Mouse (Mus musculus) neural tube, embryonic 11.5 days (tissue): ENCODE results near the gene Nt5c1a. TPM values are rescaled to one million over a fixed set of nuclear protein-coding genes. Genes with fewer than 3 reads are reported as not detected.
"Not testable (repeated sequence)": the region's sequence is repeated elsewhere in the genome, so short reads cannot be mapped to it uniquely, and the experiment has no call there.

ENCODE experiments used
- ATAC-seq: fragments of 200-750 bp; cut with Nextera tagmentation; 2 replicates; pipeline ENCODE4 v1.8.0; 2017; ENCODE audit warnings: moderate number of reproducible peaks, mild to moderate bottlenecking, moderate TSS enrichment, moderate library complexity; ENCODE audit not compliant: insufficient read depth, low FRiP score, low TSS enrichment
- DNase-seq: peaks from one replicate; pipeline ENCODE4 v3.0.0-alpha.2; 2015; ENCODE audit warnings: low spot score
- H3K27ac ChIP-seq: fragments of 300-500 bp; sonication (generic); 2 replicates; pipeline ENCODE4 v1.5.1; 2014; ENCODE audit warnings: low read depth, mild to moderate bottlenecking, low read length
- H3K27me3 ChIP-seq: fragments of 300-500 bp; sonication (generic); 2 replicates; pipeline ENCODE4 v1.6.1; 2014; ENCODE audit warnings: mild to moderate bottlenecking, low read length, mixed read lengths; ENCODE audit not compliant: control insufficient read depth, insufficient read depth
- H3K36me3 ChIP-seq: fragments of 300-500 bp; sonication (generic); 2 replicates; pipeline ENCODE4 v1.6.1; 2014; ENCODE audit warnings: mild to moderate bottlenecking, low read length, moderate library complexity, mixed read lengths; ENCODE audit not compliant: control insufficient read depth, insufficient read depth
- H3K4me1 ChIP-seq: fragments of 300-500 bp; sonication (generic); 2 replicates; pipeline ENCODE4 v1.6.1; 2014; ENCODE audit warnings: low read length, mixed read lengths; ENCODE audit not compliant: control insufficient read depth, insufficient read depth
- H3K4me2 ChIP-seq: fragments of 300-500 bp; sonication (generic); 2 replicates; pipeline ENCODE4 v1.6.1; 2014; ENCODE audit warnings: low read depth, mild to moderate bottlenecking, moderate library complexity
- H3K4me3 ChIP-seq: fragments of 300-500 bp; sonication (generic); 2 replicates; pipeline ENCODE4 v1.5.1; 2014; ENCODE audit warnings: low read depth, low read length
- H3K9ac ChIP-seq: fragments of 300-500 bp; sonication (generic); 2 replicates; pipeline ENCODE4 v1.6.1; 2014; ENCODE audit warnings: mild to moderate bottlenecking, low read length
- H3K9me3 ChIP-seq: fragments of 300-500 bp; sonication (generic); 2 replicates; pipeline ENCODE4 v1.6.1; 2016; ENCODE audit warnings: low read length; ENCODE audit not compliant: control insufficient read depth
- WGBS: fragments of 180-500 bp; shearing (Covaris S2); extraction: QIAGEN DNeasy Blood & Tissue Kit; methylation state at CpG from one replicate; pipeline ENCODE4 v1.1.7; 2014; 5-methylcytosine and 5-hydroxymethylcytosine counted together
- polyA plus RNA-seq: library from polyadenylated mRNA; unstranded; fragments of >200 nt; fragmentation: Nextera tagmentation; extraction: Ambion mirVana; gene quantifications from 2 replicates; pipeline ENCODE4 v1.2.1, GENCODE M21; 2014

The Nt5c1a gene
- not detected in 2 replicates for polyA plus RNA-seq

GRCm38 (mm10) chr4:123201186-123202093, at the start of gene Nt5c1a:
Gene Nt5c1a, plus strand, starts transcription at chr4:123201504.
- Histone ChIP-seq H3K4me3 (peak within 1 kb of the TSS; percentile 35), H3K36me3 (no peaks in the 10 kb centered on the region), H3K9me3 (no peaks in the 10 kb centered on the region), H3K9ac (peak within 1 kb of the TSS; percentile 54), H3K4me2 (peak within 1 kb of the TSS; percentile 74), H3K27me3 (peaks cover 24% of the 10 kb centered on the region), H3K27ac (no peak within 1 kb of the TSS), H3K4me1 (peaks cover 8% of the 10 kb centered on the region)
- peak; percentile 44 for DNase-seq
- 1% methylated on average over 58 of the region's 58 CpGs for WGBS
- ATAC-seq, result 0 out of 2 replicates have a peak, but pooled peaks have one; percentile 31

DNA sequence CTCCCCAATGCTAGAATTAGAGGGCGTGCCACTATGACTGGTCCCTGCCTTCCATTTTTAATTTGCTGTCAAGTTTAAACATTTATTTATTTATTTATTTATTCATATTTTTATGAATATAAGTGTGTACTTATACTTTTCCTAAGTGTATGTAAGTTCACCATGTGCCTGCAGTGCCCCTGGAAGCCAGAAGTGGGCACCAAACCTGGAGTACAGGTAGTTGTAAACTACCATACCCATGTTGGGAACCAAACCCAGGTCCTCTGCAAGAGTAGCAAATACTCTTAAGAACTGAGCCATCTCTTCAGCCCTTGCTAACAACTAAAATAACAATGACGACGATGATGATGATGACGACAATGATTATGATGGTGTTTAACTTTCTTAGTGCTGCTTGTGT, 49.3 kb upstream of the Nt5c1a start:
- H3K9me3 ChIP-seq, result no peaks in the 10 kb centered on the region
- no peaks in the 10 kb centered on the region for H3K36me3 ChIP-seq
- no peaks in the 10 kb centered on the region for H3K4me1 ChIP-seq
- ATAC-seq (no peak), DNase-seq (no peak)
- H3K4me3 ChIP-seq, result no peak overlapping the region
- no peaks in the 10 kb centered on the region for H3K27me3 ChIP-seq
- WGBS, result 74% methylated on average over 4 of the region's 4 CpGs
- H3K4me2 ChIP-seq, result no peak overlapping the region
- no peak overlapping the region for H3K9ac ChIP-seq
- no peak overlapping the region for H3K27ac ChIP-seq

GRCm38 (mm10) chr4:123152976-123153375, 48.3 kb upstream of the Nt5c1a start:
- Histone ChIP-seq H3K9ac (no peak overlapping the region), H3K9me3 (no peaks in the 10 kb centered on the region), H3K4me1 (no peaks in the 10 kb centered on the region), H3K27ac (no peak overlapping the region), H3K4me3 (no peak overlapping the region), H3K4me2 (no peak overlapping the region), H3K36me3 (no peaks in the 10 kb centered on the region), H3K27me3 (no peaks in the 10 kb centered on the region)
- DNase-seq (no peak), ATAC-seq (no peak)
- 44% methylated on average over 5 of the region's 5 CpGs for WGBS

DNA sequence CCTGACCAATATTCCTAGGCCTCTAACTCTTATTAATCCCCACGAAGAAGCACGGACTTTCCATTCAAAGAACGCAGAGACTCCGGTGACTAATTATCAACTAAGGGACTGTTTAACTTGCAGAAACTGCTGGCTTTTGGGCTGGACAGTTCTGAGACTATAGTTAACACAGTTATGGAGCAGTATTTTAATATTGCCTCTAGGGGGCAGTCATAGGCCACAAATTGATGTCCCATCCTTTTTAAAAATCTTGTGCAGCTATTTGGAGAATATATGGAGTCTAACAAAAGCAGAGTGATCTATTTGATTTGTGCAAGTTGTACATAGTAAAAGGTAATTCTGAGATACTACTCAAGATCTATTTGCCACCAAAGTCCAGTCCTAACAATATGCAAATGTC, 46.3 kb upstream of the Nt5c1a start:
- H3K27me3 ChIP-seq, result no peaks in the 10 kb centered on the region
- no peak overlapping the region for H3K27ac ChIP-seq
- H3K36me3 ChIP-seq, result no peaks in the 10 kb centered on the region
- WGBS, result 34% methylated on average over 4 of the region's 4 CpGs
- H3K9me3 ChIP-seq, result no peaks in the 10 kb centered on the region
- H3K4me3 ChIP-seq, result no peak overlapping the region
- H3K9ac ChIP-seq, result no peak overlapping the region
- H3K4me2 ChIP-seq, result no peak overlapping the region
- ATAC-seq, result no peak
- no peaks in the 10 kb centered on the region for H3K4me1 ChIP-seq
- DNase-seq, result no peak

DNA sequence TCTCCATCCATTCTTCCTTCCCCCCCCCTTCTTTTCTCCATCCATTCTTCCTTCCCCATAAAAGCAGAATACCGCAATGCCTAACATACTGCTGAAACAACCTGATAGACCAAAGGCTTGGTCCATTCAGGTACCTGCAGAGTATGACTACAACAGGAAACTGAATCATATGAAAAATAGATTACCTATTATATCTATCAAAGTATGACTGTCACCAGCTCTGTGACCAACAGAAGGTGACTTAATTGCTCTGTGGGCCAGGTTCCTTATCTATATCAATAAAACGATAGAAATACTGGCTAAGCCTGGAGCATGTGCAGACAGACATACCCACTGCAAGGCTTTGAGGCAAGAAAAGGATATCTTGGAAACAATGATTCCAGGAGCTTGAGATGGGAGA, 45.9 kb upstream of the Nt5c1a start:
- 65% methylated on average over 2 of the region's 2 CpGs for WGBS
- DNase-seq, result no peak
- no peaks in the 10 kb centered on the region for H3K4me1 ChIP-seq

DNA sequence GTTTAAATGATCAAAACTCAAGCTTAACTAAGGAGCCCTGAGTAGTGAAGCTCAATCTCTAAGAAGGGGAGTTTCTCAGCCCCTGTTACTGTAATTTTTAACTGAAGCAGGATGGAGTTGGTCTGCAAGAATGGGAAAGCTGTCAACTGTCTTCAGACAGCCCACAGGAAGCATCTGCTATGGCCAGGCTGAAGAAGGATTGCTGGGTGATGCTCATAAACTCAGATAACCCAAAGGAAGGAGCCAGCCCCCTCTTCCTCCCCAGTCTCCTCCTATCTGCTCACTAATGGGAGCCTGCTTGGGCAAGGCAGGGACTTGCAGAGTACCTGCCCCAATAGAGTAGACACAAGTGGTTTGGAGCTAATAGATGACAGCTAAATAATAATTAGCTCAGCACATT, 45.5 kb upstream of the Nt5c1a start:
- H3K9me3 ChIP-seq, result no peaks in the 10 kb centered on the region
- H3K4me1 ChIP-seq, result no peaks in the 10 kb centered on the region
- H3K4me2 ChIP-seq, result no peak overlapping the region
- no peak overlapping the region for H3K9ac ChIP-seq
- H3K27me3 ChIP-seq, result no peaks in the 10 kb centered on the region
- no peak for DNase-seq
- no peak for ATAC-seq
- no peak overlapping the region for H3K4me3 ChIP-seq
- H3K36me3 ChIP-seq, result no peaks in the 10 kb centered on the region
- no peak overlapping the region for H3K27ac ChIP-seq

More for the DNA sequence above, 45.9 kb upstream of the Nt5c1a start:
- no peak for ATAC-seq
- Histone ChIP-seq H3K36me3 (no peaks in the 10 kb centered on the region), H3K27ac (no peak overlapping the region), H3K9me3 (no peaks in the 10 kb centered on the region), H3K4me2 (no peak overlapping the region), H3K9ac (no peak overlapping the region), H3K27me3 (no peaks in the 10 kb centered on the region), H3K4me3 (no peak overlapping the region)

- Histone ChIP-seq H3K9me3 (no peaks in the 10 kb centered on the region), H3K4me3 (no peak overlapping the region), H3K4me2 (no peak overlapping the region), H3K4me1 (no peaks in the 10 kb centered on the region), H3K36me3 (no peaks in the 10 kb centered on the region), H3K27ac (no peak overlapping the region), H3K27me3 (no peaks in the 10 kb centered on the region), H3K9ac (no peak overlapping the region)
- ATAC-seq (no peak), DNase-seq (no peak)
- WGBS, result 81% methylated on average over 6 of the region's 6 CpGs
Observed at GRCm38 (mm10) chr4:123160571-123160970, 40.7 kb upstream of the Nt5c1a start.

DNA sequence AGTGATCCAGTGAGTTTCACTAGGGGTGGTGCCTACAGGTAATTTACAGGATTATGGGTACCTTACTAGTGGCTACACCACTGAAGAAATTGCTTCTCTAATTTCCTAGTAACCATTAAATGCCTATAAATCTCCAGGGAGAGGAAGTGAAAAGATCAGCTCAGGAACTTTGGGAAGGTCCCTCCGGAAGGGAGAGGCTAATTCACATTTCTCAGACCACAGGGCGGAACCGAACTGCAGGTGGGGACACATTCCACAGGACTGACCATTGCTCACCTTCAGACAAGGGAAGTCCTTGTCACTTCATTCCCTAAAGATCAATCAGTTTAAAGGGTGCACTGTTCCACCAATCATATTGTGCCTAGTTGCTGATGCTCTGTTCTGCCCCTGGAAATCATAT, 40.1 kb upstream of the Nt5c1a start:
- H3K27me3 ChIP-seq, H3K27ac ChIP-seq, ATAC-seq, H3K36me3 ChIP-seq, H3K4me2 ChIP-seq, H3K9ac ChIP-seq, H3K4me1 ChIP-seq, DNase-seq, H3K9me3 ChIP-seq, H3K4me3 ChIP-seq: not testable (repeated sequence)
- 69% methylated on average over 3 of the region's 3 CpGs for WGBS

DNA sequence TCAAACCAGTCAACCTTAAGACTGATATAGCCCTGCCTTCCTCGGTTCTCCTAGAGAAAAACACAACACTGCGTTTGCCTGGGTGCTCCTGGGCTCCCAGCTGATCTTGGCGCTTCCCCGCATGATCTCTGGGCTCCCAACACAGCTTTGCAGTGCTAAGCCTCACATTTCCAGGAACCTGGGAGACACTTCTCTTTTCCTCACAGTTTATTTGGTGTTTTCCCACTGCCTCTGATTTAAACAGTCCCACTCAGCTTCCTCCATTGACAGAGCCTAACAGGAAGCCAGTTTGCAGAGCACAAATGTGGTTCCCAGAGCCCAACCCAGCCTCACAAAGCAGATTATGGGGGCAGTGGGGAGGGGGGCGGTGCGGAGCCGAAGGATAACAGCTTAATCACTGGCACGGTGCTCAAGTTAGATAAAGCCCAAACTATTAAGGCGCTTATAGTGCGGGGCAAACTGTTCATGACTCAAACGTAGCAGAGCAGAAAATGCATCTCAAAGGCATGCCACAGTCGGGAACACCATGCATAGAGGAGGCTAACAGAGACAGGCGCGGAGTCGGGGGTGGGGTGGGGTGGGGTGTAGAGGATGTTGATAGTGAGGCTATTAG, 38.9 kb upstream of the Nt5c1a start:
- WGBS, result 17% methylated on average over 15 of the region's 15 CpGs
- Histone ChIP-seq H3K9ac (no peak overlapping the region), H3K27ac (no peak overlapping the region)

More for the DNA sequence above, 38.9 kb upstream of the Nt5c1a start:
- Histone ChIP-seq H3K36me3 (no peaks in the 10 kb centered on the region; the same call in 1 of the 2 replicates), H3K4me1 (no peaks in the 10 kb centered on the region), H3K27me3 (no peaks in the 10 kb centered on the region), H3K9me3 (no peaks in the 10 kb centered on the region), H3K4me2 (no peak overlapping the region), H3K4me3 (no peak overlapping the region)
- no peak for DNase-seq
- no peak for ATAC-seq
